Mouse (Mus musculus): ENCODE results near the gene Gstp2.

- TF ChIP-seq CTCF (IDR thresholded peaks at IDR 0.05; ENCODE audit: low read depth, low read length) = no peak
- no peak for TF ChIP-seq TAL1 (conservative IDR thresholded peaks at IDR 0.05; ENCODE audit: low read depth, low read length)
- TF ChIP-seq POLR2AphosphoS5 (IDR thresholded peaks at IDR 0.05; ENCODE audit: insufficient replicate concordance, low read depth, low read length) = no peak
Observed at GRCm38 (mm10) chr19:4058581-4058980, 12.8 kb upstream of the Gstp2 start.

All from G1E (cell line).